Mouse (Mus musculus): ENCODE data around the gene Naa20. TPM values are rescaled to one million over a fixed set of nuclear protein-coding genes. Genes with fewer than 3 reads are reported as not detected.
A peak's percentile ranks its signal among the peaks of the same experiment; 100 is the strongest.

The Naa20 gene
- polyA plus RNA-seq, 1 experiment = 41.7 TPM

DNA sequence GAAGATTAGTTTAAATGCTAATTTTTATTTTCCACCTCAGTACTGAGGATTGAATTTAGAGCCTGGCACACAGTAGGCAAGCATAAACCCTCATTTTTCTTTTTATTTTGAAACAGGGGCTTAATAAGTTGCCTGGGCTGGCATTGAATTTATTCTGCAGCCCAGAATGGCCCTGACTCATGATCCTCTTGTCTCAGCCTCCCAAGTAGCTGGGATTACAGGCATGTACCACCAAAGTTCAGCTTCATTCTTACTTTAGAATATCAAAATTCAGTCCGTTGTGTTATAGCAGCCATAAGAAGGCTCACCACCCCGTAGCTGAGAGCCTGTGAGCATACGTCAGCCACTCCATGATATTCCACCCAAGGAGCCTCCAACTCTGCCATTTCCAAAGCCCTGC lies 35.7 kb upstream of the Naa20 start:
- no peaks in the 10 kb centered on the region for H3K36me3 ChIP-seq (ENCODE audit: control insufficient read depth, insufficient read depth)
- H3ac ChIP-seq (ENCODE audit: control insufficient read depth, insufficient read length) = no peak overlapping the region
- no peaks in the 10 kb centered on the region for H3K27me3 ChIP-seq (ENCODE audit: control insufficient read depth, insufficient read depth, insufficient read length)
- TF ChIP-seq CEBPB (IDR thresholded peaks at IDR 0.05; ENCODE audit: insufficient read depth, poor library complexity, severe bottlenecking) (no peak), E2F4 (IDR thresholded peaks at IDR 0.05; ENCODE audit: insufficient read depth) (no peak), MYOD1 (IDR thresholded peaks at IDR 0.05; ENCODE audit: control insufficient read depth in 1 of 3, insufficient read length in 2 of 3, low read depth in 2 of 3) (no peak), POLR2AphosphoS2 (IDR thresholded peaks at IDR 0.05; ENCODE audit: insufficient read length, low read depth) (no peak), TCF3 (IDR thresholded peaks at IDR 0.05; ENCODE audit: insufficient read length, low read depth) (no peak), TCF12 (IDR thresholded peaks at IDR 0.05; ENCODE audit: insufficient read depth, poor library complexity, severe bottlenecking) (no peak)
- H3K4me2 ChIP-seq (ENCODE audit: low read depth) = no peak overlapping the region
- H3K79me2 ChIP-seq (ENCODE audit: control insufficient read depth, insufficient read depth) = peaks cover 59% of the 10 kb centered on the region
- no peak overlapping the region for H3K4me3 ChIP-seq

DNA sequence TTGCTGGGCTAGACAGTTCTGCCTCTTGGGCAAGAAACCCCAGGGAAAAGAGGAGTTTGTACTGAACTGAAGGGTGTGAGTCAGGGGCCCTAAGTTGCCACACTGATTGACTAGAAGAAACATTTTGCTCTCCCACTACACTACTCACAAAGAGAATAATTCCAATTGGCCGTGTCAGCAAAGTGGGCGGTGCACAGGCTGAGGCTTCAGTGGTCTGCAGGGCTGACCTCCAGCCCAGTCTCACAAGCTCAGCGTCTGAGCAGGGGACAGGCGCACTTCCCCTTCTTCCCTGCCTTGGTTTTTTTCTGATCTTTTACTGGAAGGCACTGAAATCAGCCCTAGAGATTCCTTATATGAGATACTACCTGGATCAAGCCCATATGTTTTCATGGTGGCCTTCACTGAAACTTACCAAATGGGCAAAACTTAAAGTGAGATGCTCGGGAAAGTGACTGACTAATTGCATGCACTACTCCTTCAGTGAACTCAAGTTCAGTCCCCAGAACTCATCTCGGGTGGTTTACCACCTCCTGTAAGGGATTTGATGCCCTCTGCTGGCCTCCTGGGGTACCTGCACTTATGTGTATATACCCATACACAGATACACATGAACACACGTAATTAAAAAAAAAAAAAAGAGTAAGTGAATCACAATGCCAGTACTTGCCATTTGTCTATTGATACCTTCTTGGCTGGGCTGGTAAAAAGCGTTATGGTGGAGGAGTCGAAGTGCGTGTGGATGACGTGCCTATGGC lies 35.0 kb upstream of the Naa20 start:
- Histone ChIP-seq H3ac (ENCODE audit: control insufficient read depth, insufficient read length) (no peak overlapping the region), H3K4me3 (no peak overlapping the region), H3K27me3 (ENCODE audit: control insufficient read depth, insufficient read depth, insufficient read length) (no peaks in the 10 kb centered on the region), H3K4me2 (ENCODE audit: low read depth) (no peak overlapping the region), H3K79me2 (ENCODE audit: control insufficient read depth, insufficient read depth) (peaks cover 52% of the 10 kb centered on the region), H3K36me3 (ENCODE audit: control insufficient read depth, insufficient read depth) (no peaks in the 10 kb centered on the region)
- no peak for TF ChIP-seq POLR2AphosphoS2 (IDR thresholded peaks at IDR 0.05; ENCODE audit: insufficient read length, low read depth)
- TF ChIP-seq USF1 (IDR thresholded peaks at IDR 0.05; ENCODE audit: low read depth) = no peak
- no peak for TF ChIP-seq E2F4 (IDR thresholded peaks at IDR 0.05; ENCODE audit: insufficient read depth)
- no peak for TF ChIP-seq TCF3 (IDR thresholded peaks at IDR 0.05; ENCODE audit: insufficient read length, low read depth)

DNA sequence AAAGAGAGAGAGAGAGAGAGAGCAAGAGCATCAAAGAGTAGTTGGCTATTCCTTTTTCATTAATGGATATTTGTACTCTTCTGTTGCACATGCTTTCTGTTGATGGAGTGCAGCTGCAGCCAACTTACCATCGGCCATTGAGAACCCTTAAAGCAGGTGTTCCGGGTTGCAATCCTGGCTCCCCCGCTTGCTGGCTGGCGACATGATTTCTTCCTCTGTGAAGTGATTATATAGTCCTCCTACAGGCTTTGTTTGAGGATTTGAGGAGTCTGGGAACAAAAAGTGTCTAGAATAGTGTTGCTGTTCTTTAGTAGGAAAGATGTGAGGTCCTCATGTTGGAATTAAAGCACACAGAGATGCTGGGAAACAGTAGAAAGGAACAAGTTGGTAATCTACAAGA lies 30.6 kb upstream of the Naa20 start:
- Histone ChIP-seq H3K27me3 (ENCODE audit: control insufficient read depth, insufficient read depth, insufficient read length) (no peaks in the 10 kb centered on the region), H3K79me2 (ENCODE audit: control insufficient read depth, insufficient read depth) (peaks cover 30% of the 10 kb centered on the region), H3K4me3 (no peak overlapping the region), H3ac (ENCODE audit: control insufficient read depth, insufficient read length) (no peak overlapping the region), H3K4me2 (ENCODE audit: low read depth) (no peak overlapping the region), H3K36me3 (ENCODE audit: control insufficient read depth, insufficient read depth) (no peaks in the 10 kb centered on the region)
- TF ChIP-seq MYOD1 (IDR thresholded peaks at IDR 0.05; ENCODE audit: control insufficient read depth in 1 of 3, insufficient read length in 2 of 3, low read depth in 2 of 3) (peak in 1 of 3 experiments; percentile 12), MYOG (IDR thresholded peaks at IDR 0.05; ENCODE audit: control insufficient read depth in 1 of 3, insufficient read depth in 1 of 3, insufficient read length in 2 of 3, low read depth in 2 of 3) (no peak)

DNA sequence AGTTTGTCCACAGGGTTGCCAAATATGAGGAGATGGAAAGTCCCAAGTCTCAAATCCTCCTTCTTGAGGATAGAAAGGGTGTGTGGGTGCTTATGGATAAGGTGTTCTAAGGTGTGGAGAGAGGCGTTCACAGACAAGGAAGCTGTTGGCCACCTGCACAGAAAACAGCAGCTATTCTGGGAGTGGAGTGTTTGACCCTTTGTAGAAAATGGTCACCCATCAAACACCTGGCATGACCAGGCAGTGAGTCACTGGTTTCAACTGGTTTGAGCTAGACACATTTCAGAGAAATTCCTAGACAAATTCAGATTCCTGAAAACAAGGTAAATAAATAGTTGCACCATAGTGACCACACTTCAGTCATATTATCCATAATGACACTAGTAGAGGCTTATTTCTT lies 29.8 kb upstream of the Naa20 start:
- H3ac ChIP-seq (ENCODE audit: control insufficient read depth, insufficient read length) = no peak overlapping the region
- H3K4me3 ChIP-seq = no peak overlapping the region
- no peaks in the 10 kb centered on the region for H3K27me3 ChIP-seq (ENCODE audit: control insufficient read depth, insufficient read depth, insufficient read length)
- peaks cover 22% of the 10 kb centered on the region for H3K79me2 ChIP-seq (ENCODE audit: control insufficient read depth, insufficient read depth)
- TF ChIP-seq SRF (IDR thresholded peaks at IDR 0.05; ENCODE audit: control insufficient read depth, insufficient read length, low read depth) (no peak), POLR2AphosphoS2 (IDR thresholded peaks at IDR 0.05; ENCODE audit: insufficient read length, low read depth) (no peak), MYOD1 (IDR thresholded peaks at IDR 0.05; ENCODE audit: control insufficient read depth in 1 of 3, insufficient read length in 2 of 3, low read depth in 2 of 3) (no peak), REST (IDR thresholded peaks at IDR 0.05; ENCODE audit: insufficient read depth, insufficient read length) (no peak), TCF3 (IDR thresholded peaks at IDR 0.05; ENCODE audit: insufficient read length, low read depth) (no peak), POLR2A (IDR thresholded peaks at IDR 0.05; ENCODE audit: insufficient read length, low read depth) (no peak), MYOG (IDR thresholded peaks at IDR 0.05; ENCODE audit: control insufficient read depth in 1 of 3, insufficient read depth in 1 of 3, insufficient read length in 2 of 3, low read depth in 2 of 3) (no peak), MAX (IDR thresholded peaks at IDR 0.05; ENCODE audit: low read depth) (no peak), CEBPB (IDR thresholded peaks at IDR 0.05; ENCODE audit: insufficient read depth, poor library complexity, severe bottlenecking) (no peak), USF1 (IDR thresholded peaks at IDR 0.05; ENCODE audit: low read depth) (no peak), E2F4 (IDR thresholded peaks at IDR 0.05; ENCODE audit: insufficient read depth) (no peak), TCF12 (IDR thresholded peaks at IDR 0.05; ENCODE audit: insufficient read depth, poor library complexity, severe bottlenecking) (no peak)
- no peak overlapping the region for H3K4me2 ChIP-seq (ENCODE audit: low read depth)
- H3K36me3 ChIP-seq (ENCODE audit: control insufficient read depth, insufficient read depth) = no peaks in the 10 kb centered on the region

DNA sequence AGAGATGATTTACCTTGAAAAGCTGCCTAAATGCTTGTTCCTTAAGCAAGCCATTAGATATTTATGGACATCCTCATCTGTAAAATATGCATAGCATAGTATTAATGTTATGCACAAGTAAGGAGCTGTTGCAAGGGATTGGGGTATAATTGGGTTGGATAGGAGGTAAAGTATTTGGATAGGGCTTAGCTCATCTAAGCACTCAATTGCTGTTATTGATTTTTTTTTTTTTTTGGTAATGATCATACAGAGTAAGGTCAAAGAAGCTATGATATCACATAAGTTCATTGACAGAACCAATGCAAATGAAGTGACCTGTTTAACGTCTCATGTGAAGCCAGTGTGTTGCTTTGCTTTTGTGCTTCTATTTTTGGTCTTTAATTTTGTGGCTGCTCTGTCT lies 27.9 kb upstream of the Naa20 start:
- H3K36me3 ChIP-seq (ENCODE audit: control insufficient read depth, insufficient read depth) = peaks cover 5% of the 10 kb centered on the region
- no peaks in the 10 kb centered on the region for H3K27me3 ChIP-seq (ENCODE audit: control insufficient read depth, insufficient read depth, insufficient read length)
- peaks cover 18% of the 10 kb centered on the region for H3K79me2 ChIP-seq (ENCODE audit: control insufficient read depth, insufficient read depth)
- no peak overlapping the region for H3K4me2 ChIP-seq (ENCODE audit: low read depth)
- TF ChIP-seq TCF3 (IDR thresholded peaks at IDR 0.05; ENCODE audit: insufficient read length, low read depth) (no peak), POLR2A (IDR thresholded peaks at IDR 0.05; ENCODE audit: insufficient read length, low read depth) (no peak), REST (IDR thresholded peaks at IDR 0.05; ENCODE audit: insufficient read depth, insufficient read length) (no peak), MAX (IDR thresholded peaks at IDR 0.05; ENCODE audit: low read depth) (no peak), POLR2AphosphoS2 (IDR thresholded peaks at IDR 0.05; ENCODE audit: insufficient read length, low read depth) (no peak), MYOD1 (IDR thresholded peaks at IDR 0.05; ENCODE audit: control insufficient read depth in 1 of 3, insufficient read length in 2 of 3, low read depth in 2 of 3) (no peak), MYOG (IDR thresholded peaks at IDR 0.05; ENCODE audit: control insufficient read depth in 1 of 3, insufficient read depth in 1 of 3, insufficient read length in 2 of 3, low read depth in 2 of 3) (no peak)
- H3K4me3 ChIP-seq = no peak overlapping the region
- no peak overlapping the region for H3ac ChIP-seq (ENCODE audit: control insufficient read depth, insufficient read length)
